Mouse (Mus musculus) brain, adult 2 months (tissue): Measurements from ENCODE around the gene Zfp865.
"Not testable (repeated sequence)": the region's sequence is repeated elsewhere in the genome, so short reads cannot be mapped to it uniquely, and the experiment has no call there.

Experiments
- DNase-seq: peaks from one replicate; pipeline ENCODE4 v3.0.0; 2011; ENCODE audit warnings: low read depth, low spot score

Gene Zfp865

GRCm38 (mm10) chr7:5051193-5052192, 31.3 kb downstream of the Zfp865 start, which contains the start of gene Zfp580:
Gene Zfp580 (plus strand): TSS chr7:5051538.
- DNase-seq: peak; percentile 89

- DNase-seq: peak; percentile 52
Observed at GRCm38 (mm10) chr7:5052438-5052837, 32.3 kb downstream of the Zfp865 start.

- DNase-seq: peak; percentile 40
Observed at GRCm38 (mm10) chr7:5052931-5053343, 32.8 kb downstream of the Zfp865 start.

- peak; percentile 85 for DNase-seq
Observed at GRCm38 (mm10) chr7:5053456-5054179, 33.4 kb downstream of the Zfp865 start.

- DNase-seq: peak; percentile 74
Observed at GRCm38 (mm10) chr7:5056651-5057263, 36.6 kb downstream of the Zfp865 start.

- DNase-seq: no peak
Observed at GRCm38 (mm10) chr7:5057381-5057780, 37.2 kb downstream of the Zfp865 start.

- DNase-seq: peak; percentile 61
Observed at GRCm38 (mm10) chr7:5057804-5058203, 37.6 kb downstream of the Zfp865 start.

GRCm38 (mm10) chr7:5058631-5059030, 38.5 kb downstream of the Zfp865 start:
- DNase-seq: no peak

- no peak for DNase-seq
Observed at GRCm38 (mm10) chr7:5059421-5059820, 39.2 kb downstream of the Zfp865 start.

GRCm38 (mm10) chr7:5060239-5060731, 40.1 kb downstream of the Zfp865 start:
- DNase-seq: peak; percentile 95

GRCm38 (mm10) chr7:5060944-5061773, 41.0 kb downstream of the Zfp865 start:
- DNase-seq: peak; percentile 99

GRCm38 (mm10) chr7:5061774-5062359, 41.7 kb downstream of the Zfp865 start, which contains the start of gene U2af2:
Gene U2af2 (plus strand): TSS chr7:5062143.
- peak; percentile 97 for DNase-seq

GRCm38 (mm10) chr7:5062360-5063001, 42.3 kb downstream of the Zfp865 start:
- DNase-seq: peak; percentile 89

GRCm38 (mm10) chr7:5064886-5065285, 44.7 kb downstream of the Zfp865 start:
- DNase-seq: no peak

GRCm38 (mm10) chr7:5073586-5073985, 53.4 kb downstream of the Zfp865 start:
- DNase-seq: no peak

GRCm38 (mm10) chr7:5074984-5075383, 54.8 kb downstream of the Zfp865 start:
- no peak for DNase-seq

GRCm38 (mm10) chr7:5076931-5077330, 56.8 kb downstream of the Zfp865 start:
- DNase-seq: no peak

GRCm38 (mm10) chr7:5079365-5080009, 59.3 kb downstream of the Zfp865 start:
- not testable (repeated sequence) for DNase-seq
